Mouse (Mus musculus): ENCODE measurements around the gene Rpl35. TPM values are rescaled to one million over a fixed set of nuclear protein-coding genes. Genes with fewer than 3 reads are reported as not detected.
A peak's percentile ranks its signal among the peaks of the same experiment; 100 is the strongest.
"Not testable (repeated sequence)": the region's sequence is repeated elsewhere in the genome, so short reads cannot be mapped to it uniquely, and the experiment has no call there.

Gene Rpl35
- polyA plus RNA-seq, 1 experiment from 2014 or later, result 930 TPM

DNA sequence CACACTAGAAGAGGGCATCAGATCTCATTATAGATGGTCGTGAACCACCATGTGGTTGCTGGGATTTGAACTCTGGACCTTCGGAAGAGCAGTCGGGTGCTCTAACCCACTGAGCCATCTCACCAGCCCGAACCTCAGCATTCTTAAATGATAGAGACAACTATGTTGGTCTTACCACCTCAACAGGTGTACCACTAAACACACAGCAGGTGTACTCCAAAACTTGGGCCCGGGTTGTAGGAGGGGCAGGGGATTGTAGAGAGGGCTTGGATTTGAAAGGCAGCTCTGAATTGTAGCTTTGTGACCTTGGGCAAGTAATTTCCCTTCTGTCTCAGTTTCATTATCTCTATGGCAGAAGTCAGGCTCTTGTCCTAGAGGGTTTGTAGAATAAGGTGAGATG is 4.7 kb upstream of the Rpl35 start:
- not testable (repeated sequence) for H3K9ac ChIP-seq (ENCODE audit: low read length); H3K27ac ChIP-seq (ENCODE audit: low read length); ATAC-seq (ENCODE audit: low read depth); H3K27me3 ChIP-seq (ENCODE audit: control insufficient read depth, insufficient read depth, low read depth, low read length); H3K9me3 ChIP-seq (ENCODE audit: control insufficient read depth, low read length); H3K4me2 ChIP-seq (ENCODE audit: low read depth, low read length); H3K4me3 ChIP-seq (ENCODE audit: low read length)
- Histone ChIP-seq H3K36me3 (ENCODE audit: control insufficient read depth, insufficient read depth, low read length) (peaks cover 14% of the 10 kb centered on the region), H3K4me1 (replicated peaks; ENCODE audit: control insufficient read depth, insufficient read depth, low read length) (peaks cover 20% of the 10 kb centered on the region)
- 92% methylated on average over 4 of the region's 5 CpGs for WGBS

DNA sequence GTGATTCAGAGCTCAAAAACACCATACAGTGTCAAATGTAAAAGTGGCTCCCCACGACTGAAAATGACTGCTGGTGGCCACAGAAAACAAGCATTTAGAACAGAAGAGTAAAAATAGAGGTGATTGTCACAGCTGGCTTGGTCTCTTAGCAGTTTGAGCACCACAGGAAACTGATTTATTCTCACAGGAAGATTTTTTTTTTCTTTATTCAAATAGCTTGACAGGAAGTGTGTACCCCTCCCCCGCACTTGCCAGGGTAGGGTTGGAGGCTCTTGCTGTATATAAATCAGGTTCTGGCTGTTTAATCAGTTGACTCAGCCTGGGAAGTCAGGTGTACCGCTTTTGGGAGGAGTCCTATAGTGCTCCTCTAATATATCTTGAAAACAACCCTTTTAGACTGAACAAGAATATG is 3.5 kb upstream of the Rpl35 start:
- Histone ChIP-seq H3K27ac (ENCODE audit: low read length) (peak overlapping the region; percentile 93), H3K36me3 (ENCODE audit: control insufficient read depth, insufficient read depth, low read length) (peaks cover 5% of the 10 kb centered on the region), H3K9ac (ENCODE audit: low read length) (peak overlapping the region; percentile 94), H3K27me3 (ENCODE audit: control insufficient read depth, insufficient read depth, low read depth, low read length) (no peaks in the 10 kb centered on the region), H3K4me3 (ENCODE audit: low read length) (peak overlapping the region; percentile 94), H3K9me3 (ENCODE audit: control insufficient read depth, low read length) (no peaks in the 10 kb centered on the region), H3K4me1 (replicated peaks; ENCODE audit: control insufficient read depth, insufficient read depth, low read length) (peaks cover 22% of the 10 kb centered on the region), H3K4me2 (ENCODE audit: low read depth, low read length) (peak overlapping the region; percentile 83)
- 5% methylated on average over 3 of the region's 3 CpGs for WGBS
- no peak for ATAC-seq (ENCODE audit: low read depth)

DNA sequence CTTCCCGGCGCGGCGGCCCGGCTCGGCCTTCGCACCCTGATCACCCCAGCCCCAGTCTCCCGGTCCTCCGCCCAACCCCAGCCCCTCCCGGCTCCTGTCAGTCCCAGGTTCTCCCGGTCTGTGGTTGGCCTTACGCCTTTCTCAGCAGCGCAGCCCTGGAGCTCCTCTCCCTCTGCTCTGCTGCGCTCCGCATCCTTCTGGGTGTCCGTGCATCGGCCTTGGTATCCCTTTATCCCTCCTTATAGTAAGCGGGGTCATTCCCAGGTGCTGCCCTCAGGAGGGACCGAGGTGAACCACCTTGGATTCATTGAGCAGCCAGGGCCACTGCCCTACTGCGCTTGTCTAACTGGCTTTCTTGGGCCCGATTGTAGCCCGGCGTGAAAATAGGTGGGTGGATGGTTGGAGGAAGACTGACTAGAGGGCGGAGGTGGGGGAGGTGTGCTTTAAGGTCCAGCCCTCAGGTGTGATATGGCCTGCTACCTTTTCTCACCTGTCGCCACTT is 3.0 kb upstream of the Rpl35 start:
- Histone ChIP-seq H3K4me2 (ENCODE audit: low read depth, low read length) (peak overlapping the region; percentile 83), H3K9me3 (ENCODE audit: control insufficient read depth, low read length) (no peaks in the 10 kb centered on the region), H3K27me3 (ENCODE audit: control insufficient read depth, insufficient read depth, low read depth, low read length) (no peaks in the 10 kb centered on the region), H3K27ac (ENCODE audit: low read length) (peak overlapping the region; percentile 93), H3K4me1 (replicated peaks; ENCODE audit: control insufficient read depth, insufficient read depth, low read length) (peaks cover 27% of the 10 kb centered on the region), H3K36me3 (ENCODE audit: control insufficient read depth, insufficient read depth, low read length) (peaks cover 10% of the 10 kb centered on the region), H3K4me3 (ENCODE audit: low read length) (peak overlapping the region; percentile 94), H3K9ac (ENCODE audit: low read length) (peak overlapping the region; percentile 94)
- ATAC-seq (ENCODE audit: low read depth), result peak; percentile 37
- under 1% methylated on average over 19 of the region's 25 CpGs for WGBS

DNA sequence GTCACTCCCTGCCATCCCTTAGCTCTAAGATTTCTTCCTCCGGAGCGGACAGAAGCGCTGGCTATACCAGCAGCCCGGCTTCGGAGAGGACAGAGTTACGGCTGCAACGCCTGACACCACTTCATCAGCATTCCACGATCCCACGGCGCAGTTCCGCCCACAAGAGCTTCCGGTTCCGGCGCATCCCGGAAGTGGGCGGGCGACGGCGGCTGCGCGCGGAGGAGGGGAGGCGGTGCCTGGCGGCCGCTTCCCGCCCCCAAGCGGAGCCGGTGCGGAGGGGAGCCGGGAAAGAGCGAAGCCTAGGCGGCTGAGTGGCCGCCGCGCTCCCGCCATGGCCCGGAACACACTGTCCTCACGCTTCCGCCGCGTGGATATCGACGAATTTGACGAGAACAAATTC is 2.4 kb upstream of the Rpl35 start:
- peak; percentile 88 for ATAC-seq (ENCODE audit: low read depth)
- H3K9ac ChIP-seq (ENCODE audit: low read length), result peak overlapping the region; percentile 94
- no peaks in the 10 kb centered on the region for H3K27me3 ChIP-seq (ENCODE audit: control insufficient read depth, insufficient read depth, low read depth, low read length)
- peak overlapping the region; percentile 93 for H3K27ac ChIP-seq (ENCODE audit: low read length)
- H3K4me2 ChIP-seq (ENCODE audit: low read depth, low read length), result peak overlapping the region; percentile 83
- H3K4me3 ChIP-seq (ENCODE audit: low read length), result peak overlapping the region; percentile 94
- H3K36me3 ChIP-seq (ENCODE audit: control insufficient read depth, insufficient read depth, low read length), result peaks cover 12% of the 10 kb centered on the region
- H3K9me3 ChIP-seq (ENCODE audit: control insufficient read depth, low read length), result no peaks in the 10 kb centered on the region
- H3K4me1 ChIP-seq (replicated peaks; ENCODE audit: control insufficient read depth, insufficient read depth, low read length), result peaks cover 32% of the 10 kb centered on the region
- WGBS, result under 1% methylated on average over 31 of the region's 44 CpGs

DNA sequence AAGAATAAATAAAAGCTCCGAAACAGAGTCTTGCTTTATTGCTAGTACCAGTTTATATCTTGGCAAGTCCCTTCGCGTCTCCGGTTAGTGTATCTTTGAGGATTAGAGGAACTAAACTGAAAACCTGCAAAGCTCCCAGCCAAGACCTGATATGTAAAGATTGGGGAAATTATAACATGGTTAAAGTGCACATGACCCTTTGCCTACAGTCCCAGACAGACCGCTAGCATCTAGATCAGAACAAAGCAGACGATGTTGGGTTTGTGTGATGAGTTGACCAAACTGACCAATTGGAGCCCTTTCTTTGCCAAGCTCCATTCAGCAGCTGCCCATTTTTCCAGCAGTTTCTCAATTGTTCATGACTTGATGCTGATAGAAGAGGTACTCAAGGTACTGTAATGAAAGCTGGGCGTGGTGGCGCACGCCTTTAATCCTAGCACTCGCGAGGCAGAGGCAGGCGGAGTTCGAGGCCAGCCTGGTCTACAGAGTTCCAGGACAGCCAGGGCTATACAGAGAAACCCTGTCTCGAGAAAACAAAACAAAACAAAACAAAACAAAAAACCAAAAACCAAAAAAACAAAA is 816 bp upstream of the Rpl35 start:
- peak overlapping the region; percentile 93 for H3K4me3 ChIP-seq (ENCODE audit: low read length)
- H3K27me3 ChIP-seq (ENCODE audit: control insufficient read depth, insufficient read depth, low read depth, low read length), result no peaks in the 10 kb centered on the region
- peaks cover 19% of the 10 kb centered on the region for H3K36me3 ChIP-seq (ENCODE audit: control insufficient read depth, insufficient read depth, low read length)
- peaks cover 36% of the 10 kb centered on the region for H3K4me1 ChIP-seq (replicated peaks; ENCODE audit: control insufficient read depth, insufficient read depth, low read length)
- H3K9me3 ChIP-seq (ENCODE audit: control insufficient read depth, low read length), result no peaks in the 10 kb centered on the region
- H3K9ac ChIP-seq (ENCODE audit: low read length), result peak overlapping the region; percentile 79
- H3K27ac ChIP-seq (ENCODE audit: low read length), result no peak overlapping the region
- 88% methylated on average over 14 of the region's 14 CpGs for WGBS
- no peak for ATAC-seq (ENCODE audit: low read depth)
- peak overlapping the region; percentile 66 for H3K4me2 ChIP-seq (ENCODE audit: low read depth, low read length)

DNA sequence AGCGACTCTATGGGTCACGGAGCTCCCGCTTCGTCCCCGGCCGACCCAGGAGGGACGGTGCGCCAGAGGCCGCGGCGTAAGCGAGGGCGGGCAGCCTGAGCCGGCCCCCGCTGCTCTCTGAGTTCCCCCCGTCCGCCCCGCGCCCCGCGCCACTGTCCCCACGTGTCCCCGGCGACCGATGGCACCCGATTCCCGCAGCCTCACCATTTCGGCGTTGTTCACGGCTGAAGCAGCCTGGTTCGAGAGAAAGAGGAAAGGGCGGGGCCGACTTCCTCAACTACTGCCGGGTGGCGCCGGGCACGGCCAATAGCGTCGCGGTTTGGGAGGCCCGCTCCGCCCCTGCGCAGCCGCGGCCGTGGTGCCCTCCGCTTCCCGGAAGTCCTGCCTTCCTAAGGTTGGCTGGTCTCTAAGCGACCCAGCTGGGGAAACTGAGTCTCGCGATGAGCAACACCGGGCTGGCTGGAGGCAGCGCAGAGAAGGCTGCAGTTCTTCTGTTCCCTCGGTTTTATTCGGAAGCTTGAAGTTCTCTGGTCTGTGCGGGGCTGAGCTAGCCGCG is 466 bp downstream of the Rpl35 start, which contains the start of gene Arpc5l:
TSS of gene Arpc5l (plus strand) at position 469 of the 556 bp plus-strand sequence.
- Histone ChIP-seq H3K9me3 (ENCODE audit: control insufficient read depth, low read length) (no peaks in the 10 kb centered on the region), H3K9ac (ENCODE audit: low read length) (peak within 1 kb of the TSS; percentile 92), H3K27me3 (ENCODE audit: control insufficient read depth, insufficient read depth, low read depth, low read length) (no peaks in the 10 kb centered on the region), H3K4me2 (ENCODE audit: low read depth, low read length) (peak within 1 kb of the TSS; percentile 66), H3K4me3 (ENCODE audit: low read length) (peak within 1 kb of the TSS; percentile 93), H3K4me1 (replicated peaks; ENCODE audit: control insufficient read depth, insufficient read depth, low read length) (peaks cover 36% of the 10 kb centered on the region), H3K27ac (ENCODE audit: low read length) (peak within 1 kb of the TSS; percentile 83), H3K36me3 (ENCODE audit: control insufficient read depth, insufficient read depth, low read length) (peaks cover 32% of the 10 kb centered on the region)
- WGBS, result under 1% methylated on average over 58 of the region's 58 CpGs
- peak; percentile 89 for ATAC-seq (ENCODE audit: low read depth)

DNA sequence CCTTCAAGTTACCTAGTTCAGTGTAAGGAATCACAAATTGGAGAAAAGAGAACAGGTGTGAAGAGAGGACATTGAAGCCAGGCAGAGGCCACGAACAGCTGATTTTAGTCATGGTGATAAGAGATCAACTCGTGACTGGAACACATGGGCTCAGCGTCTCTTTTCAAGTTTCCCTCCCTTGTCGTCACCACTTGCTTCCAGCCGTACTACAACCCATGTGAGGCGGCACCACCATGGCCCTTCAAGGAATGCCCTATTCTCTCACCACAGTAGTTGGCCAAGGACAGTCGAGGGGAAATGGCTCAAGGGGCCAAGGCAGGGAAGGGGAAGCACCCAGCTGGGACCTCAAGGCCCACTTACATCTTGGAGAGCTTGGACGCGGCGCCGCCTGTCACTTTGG is 1.1 kb downstream of the Rpl35 start:
- peak overlapping the region; percentile 92 for H3K9ac ChIP-seq (ENCODE audit: low read length)
- peak overlapping the region; percentile 93 for H3K4me3 ChIP-seq (ENCODE audit: low read length)
- no peaks in the 10 kb centered on the region for H3K9me3 ChIP-seq (ENCODE audit: control insufficient read depth, low read length)
- 0% methylated on average over 11 of the region's 11 CpGs for WGBS
- peak overlapping the region; percentile 66 for H3K4me2 ChIP-seq (ENCODE audit: low read depth, low read length)
- peak overlapping the region; percentile 83 for H3K27ac ChIP-seq (ENCODE audit: low read length)
- H3K4me1 ChIP-seq (replicated peaks; ENCODE audit: control insufficient read depth, insufficient read depth, low read length), result peaks cover 32% of the 10 kb centered on the region
- no peaks in the 10 kb centered on the region for H3K27me3 ChIP-seq (ENCODE audit: control insufficient read depth, insufficient read depth, low read depth, low read length)
- peaks cover 34% of the 10 kb centered on the region for H3K36me3 ChIP-seq (ENCODE audit: control insufficient read depth, insufficient read depth, low read length)
- no peak for ATAC-seq (ENCODE audit: low read depth)

DNA sequence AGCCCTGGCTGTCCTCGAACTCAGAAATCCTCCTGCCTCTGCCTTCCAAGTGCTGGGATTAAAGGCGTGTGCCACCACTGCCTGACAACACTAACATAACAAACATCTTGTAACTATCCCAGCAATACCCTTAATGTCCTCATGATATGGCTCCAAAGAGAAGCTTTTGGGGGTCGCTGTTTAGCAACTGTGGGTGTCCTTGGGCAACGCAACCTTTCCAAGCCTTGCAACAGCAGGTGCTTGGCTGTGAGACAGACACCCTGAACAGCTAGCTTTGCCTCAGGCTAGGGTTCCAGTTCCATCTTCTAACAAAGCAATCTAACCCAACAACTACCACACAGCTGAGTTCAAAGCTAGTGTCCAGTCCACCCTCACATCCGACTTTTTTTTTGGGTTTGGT is 1.9 kb downstream of the Rpl35 start:
- peak overlapping the region; percentile 93 for H3K4me3 ChIP-seq (ENCODE audit: low read length)
- H3K36me3 ChIP-seq (ENCODE audit: control insufficient read depth, insufficient read depth, low read length), result peaks cover 34% of the 10 kb centered on the region
- ATAC-seq (ENCODE audit: low read depth), result no peak
- H3K27ac ChIP-seq (ENCODE audit: low read length), result no peak overlapping the region
- WGBS, result 66% methylated on average over 5 of the region's 5 CpGs
- H3K4me2 ChIP-seq (ENCODE audit: low read depth, low read length), result peak overlapping the region; percentile 66
- H3K4me1 ChIP-seq (replicated peaks; ENCODE audit: control insufficient read depth, insufficient read depth, low read length), result peaks cover 28% of the 10 kb centered on the region
- peak overlapping the region; percentile 92 for H3K9ac ChIP-seq (ENCODE audit: low read length)
- H3K9me3 ChIP-seq (ENCODE audit: control insufficient read depth, low read length), result no peaks in the 10 kb centered on the region
- H3K27me3 ChIP-seq (ENCODE audit: control insufficient read depth, insufficient read depth, low read depth, low read length), result no peaks in the 10 kb centered on the region

DNA sequence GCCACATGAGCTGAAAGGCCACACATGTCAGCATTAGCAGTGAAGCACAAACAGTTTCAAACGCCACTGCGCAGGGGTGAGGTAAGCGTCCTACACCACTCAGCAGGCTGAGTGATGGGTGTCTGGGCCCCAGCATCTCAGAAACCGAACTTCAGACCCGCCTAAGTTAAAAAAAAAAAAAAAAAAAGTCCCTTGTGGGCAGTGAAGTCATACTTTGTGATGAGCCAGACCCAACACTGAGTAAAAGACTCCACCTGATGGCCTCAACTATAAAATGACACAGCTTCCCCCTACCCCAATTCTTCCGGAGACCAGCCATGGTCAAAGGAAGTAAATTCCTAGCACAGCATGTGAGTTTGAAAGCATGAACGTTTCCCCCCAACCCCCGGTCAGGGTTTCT is 2.3 kb downstream of the Rpl35 start:
- H3K9me3 ChIP-seq (ENCODE audit: control insufficient read depth, low read length), result no peaks in the 10 kb centered on the region
- no peak overlapping the region for H3K27ac ChIP-seq (ENCODE audit: low read length)
- H3K9ac ChIP-seq (ENCODE audit: low read length), result peak overlapping the region; percentile 92; the same call in 1 of the 2 replicates
- H3K36me3 ChIP-seq (ENCODE audit: control insufficient read depth, insufficient read depth, low read length), result peaks cover 34% of the 10 kb centered on the region
- peaks cover 28% of the 10 kb centered on the region for H3K4me1 ChIP-seq (replicated peaks; ENCODE audit: control insufficient read depth, insufficient read depth, low read length)
- H3K4me3 ChIP-seq (ENCODE audit: low read length), result peak overlapping the region; percentile 93
- no peaks in the 10 kb centered on the region for H3K27me3 ChIP-seq (ENCODE audit: control insufficient read depth, insufficient read depth, low read depth, low read length)
- ATAC-seq (ENCODE audit: low read depth), result no peak
- peak overlapping the region; percentile 66 for H3K4me2 ChIP-seq (ENCODE audit: low read depth, low read length)
- WGBS, result 42% methylated on average over 8 of the region's 8 CpGs

Data from lung, embryonic 16.5 days (tissue).